Mouse (Mus musculus): ENCODE results near the gene Olfr1353.
"Not testable (repeated sequence)": the region's sequence is repeated elsewhere in the genome, so short reads cannot be mapped to it uniquely, and the experiment has no call there.

Olfr1353 gene

DNA sequence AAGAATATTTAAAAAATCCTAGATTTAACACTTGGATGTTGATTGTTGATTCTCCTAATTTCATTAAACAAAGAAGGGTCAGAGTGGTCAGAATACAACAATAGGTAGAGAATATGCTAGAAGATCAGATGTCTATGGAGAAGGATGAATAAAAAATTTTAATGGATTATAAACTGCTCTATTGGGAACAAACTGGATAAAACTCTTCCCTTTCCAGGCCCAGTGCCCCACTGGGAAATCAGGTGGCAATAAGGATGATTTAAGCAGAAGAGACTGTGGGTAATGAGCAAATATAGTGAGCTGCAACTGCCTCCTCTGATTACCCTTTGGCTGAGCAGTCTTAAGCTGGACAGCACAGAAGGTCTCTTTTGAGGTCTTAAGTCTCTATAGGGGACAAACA, at the start of gene Olfr1353:
TSS of gene Olfr1353 (plus strand) at position 301 of the 400 bp plus-strand sequence.
- in situ Hi-C loops (cut with MboI, MseI), result not testable (repeated sequence)

DNA sequence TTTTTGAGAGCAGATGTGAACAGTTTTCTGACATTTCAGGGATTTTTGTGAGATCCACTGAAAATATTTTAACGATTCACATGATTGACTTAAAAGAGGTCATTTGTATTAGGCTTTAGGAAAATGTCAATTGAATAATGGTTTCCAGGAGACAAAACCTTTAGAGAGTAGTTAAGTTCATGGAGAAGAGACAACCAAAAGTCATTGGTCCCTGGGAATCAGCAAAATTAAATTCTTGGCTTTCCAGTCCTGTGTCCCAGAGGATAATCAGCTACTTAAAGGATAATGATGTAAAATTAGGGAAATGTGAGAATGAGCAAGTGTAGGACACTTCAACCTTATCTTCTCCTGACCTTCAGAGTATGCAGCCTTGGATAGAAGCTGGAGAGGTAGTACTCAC, 12.8 kb upstream of the Olfr1353 start, which contains the start of gene Olfr8:
TSS of gene Olfr8 (plus strand) at position 301 of the 400 bp plus-strand sequence.
- in situ Hi-C loops (cut with MboI, MseI), result not testable (repeated sequence)

DNA sequence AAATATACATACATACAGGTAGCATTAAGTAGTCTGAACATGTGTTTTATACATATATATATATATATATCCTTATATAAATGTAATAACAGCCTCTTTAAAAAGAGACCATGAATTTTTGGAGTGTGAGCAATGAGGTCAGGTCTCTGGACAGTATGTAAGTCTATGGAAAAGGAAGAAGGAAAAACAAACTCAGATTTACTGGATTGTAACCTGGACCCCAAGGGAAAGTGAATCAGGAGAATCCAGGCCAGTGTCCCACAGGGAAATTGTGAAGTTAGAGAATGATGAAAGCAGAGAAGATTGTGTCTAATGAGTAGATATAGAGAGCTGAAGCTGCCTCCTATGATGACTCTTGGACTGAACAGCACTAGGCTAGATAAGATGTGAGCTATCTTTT, 17.6 kb downstream of the Olfr1353 start, which contains the start of gene Olfr1352:
TSS of gene Olfr1352 (plus strand) at position 301 of the 400 bp plus-strand sequence.
- in situ Hi-C loops (cut with MboI, MseI), result no loop called here

DNA sequence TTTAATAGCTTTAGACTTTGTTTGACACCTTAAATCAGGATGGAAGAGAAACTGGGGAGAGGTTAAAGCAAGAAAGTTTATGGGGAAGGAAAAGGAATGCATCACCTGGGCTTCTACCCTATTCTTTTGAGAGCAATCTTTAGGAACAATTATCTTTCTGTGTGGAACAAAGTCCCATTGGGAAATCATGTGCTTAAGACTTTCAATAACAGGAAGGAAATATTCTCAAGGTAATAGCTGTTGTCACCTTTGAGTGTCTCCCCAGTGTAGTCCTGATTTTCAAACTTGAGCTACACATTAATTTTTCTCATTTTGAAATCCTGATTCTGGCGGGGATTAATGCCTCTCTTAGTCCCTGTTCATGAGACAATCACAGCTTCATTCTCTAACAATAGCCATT, 49.1 kb downstream of the Olfr1353 start, which contains the start of gene Olfr1351:
TSS of gene Olfr1351 (plus strand) at position 301 of the 400 bp plus-strand sequence.
- in situ Hi-C loops (cut with MboI, MseI), result no loop called here

All from T-helper 1 cell (primary cell).